Mouse (Mus musculus) mouse embryonic stem cell (cell line): Measurements from ENCODE around the gene Snrpg.

Source experiments
- in situ Hi-C, 2 experiments: fragments of 300-500 bp; cut with MboI; formaldehyde crosslinking; loops; 1 replicate in 1 of 2; 3 replicates in 1 of 2; pipeline ENCODE4 v1.14.3; 2019 to 2020; ENCODE audit warnings: low sequenced_read_pairs in 2 of 2, low pct_unique_long_range_greater_than_20kb in 1 of 2, mixed read lengths in 1 of 2; ENCODE audit not compliant: unreplicated experiment in 1 of 2

Gene Snrpg

DNA sequence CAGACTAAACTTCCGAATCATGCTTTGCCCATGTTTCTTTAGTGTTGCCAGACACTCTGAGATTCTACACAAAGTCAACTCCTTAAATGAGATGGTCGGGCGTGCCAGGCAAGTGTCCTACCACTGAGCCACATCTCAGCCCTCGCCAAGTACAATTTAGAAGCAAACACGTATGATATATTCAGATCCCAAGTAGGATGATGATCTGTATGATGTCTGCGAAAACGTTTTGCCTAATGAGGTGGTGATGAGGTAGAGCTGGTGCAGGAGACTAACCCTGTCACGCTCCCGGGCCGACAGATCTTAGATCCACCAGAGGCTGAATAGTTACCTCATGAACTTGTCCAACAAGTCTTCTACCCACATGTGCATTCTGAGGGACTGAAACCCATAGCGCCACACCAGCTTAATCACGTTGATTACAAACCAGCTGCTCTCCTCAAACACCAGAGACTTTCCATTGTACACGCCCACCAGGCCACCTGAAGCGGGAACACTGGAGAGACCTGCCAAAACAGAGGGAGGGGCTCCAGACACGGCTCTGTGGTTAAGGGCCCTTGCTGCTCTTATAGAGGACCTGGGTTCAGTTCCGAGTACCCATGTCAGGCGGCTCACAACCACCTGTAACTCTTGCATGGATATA, 23.1 kb downstream of the Snrpg start:
- in situ Hi-C loops: no loop called here

DNA sequence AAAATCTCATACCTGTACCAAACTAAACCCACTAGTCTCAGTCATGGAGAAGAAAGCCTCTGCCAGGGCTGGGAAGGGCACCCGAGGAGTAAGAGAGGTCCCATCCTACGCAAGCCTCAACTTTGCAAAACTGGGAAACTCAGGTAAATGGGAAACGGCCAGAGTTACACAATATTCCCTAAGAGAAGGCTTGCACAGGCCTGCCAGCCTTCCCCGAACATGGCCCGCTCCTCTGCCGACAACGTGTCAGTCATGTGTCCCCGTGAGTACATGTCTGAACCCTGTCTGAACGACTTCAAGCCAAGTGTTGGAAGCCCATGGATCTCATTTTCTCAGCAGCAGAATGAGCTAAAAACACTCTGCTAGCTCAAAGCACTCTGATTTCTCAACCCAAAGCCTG, 23.9 kb downstream of the Snrpg start:
- in situ Hi-C loops: no loop called here

DNA sequence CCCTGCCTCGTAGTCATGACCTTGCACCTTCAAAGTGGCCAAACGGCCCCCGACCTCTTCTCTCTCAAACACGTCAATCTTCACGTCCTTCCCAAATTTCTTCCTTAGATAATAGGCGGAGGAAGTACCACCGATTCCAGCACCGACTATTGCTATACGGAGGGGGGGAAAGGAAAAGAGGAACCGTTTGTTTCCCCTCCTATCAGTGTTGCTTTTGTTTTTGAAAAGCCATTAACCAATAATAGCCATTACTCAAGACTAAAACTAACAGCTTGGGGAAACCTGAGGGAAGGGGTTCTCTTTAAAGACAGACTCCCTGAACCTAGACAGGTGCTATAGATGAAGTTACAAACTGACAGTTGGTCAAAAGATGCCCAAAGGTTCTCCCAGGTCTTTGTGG, 24.9 kb downstream of the Snrpg start:
- in situ Hi-C loops: no loop called here

DNA sequence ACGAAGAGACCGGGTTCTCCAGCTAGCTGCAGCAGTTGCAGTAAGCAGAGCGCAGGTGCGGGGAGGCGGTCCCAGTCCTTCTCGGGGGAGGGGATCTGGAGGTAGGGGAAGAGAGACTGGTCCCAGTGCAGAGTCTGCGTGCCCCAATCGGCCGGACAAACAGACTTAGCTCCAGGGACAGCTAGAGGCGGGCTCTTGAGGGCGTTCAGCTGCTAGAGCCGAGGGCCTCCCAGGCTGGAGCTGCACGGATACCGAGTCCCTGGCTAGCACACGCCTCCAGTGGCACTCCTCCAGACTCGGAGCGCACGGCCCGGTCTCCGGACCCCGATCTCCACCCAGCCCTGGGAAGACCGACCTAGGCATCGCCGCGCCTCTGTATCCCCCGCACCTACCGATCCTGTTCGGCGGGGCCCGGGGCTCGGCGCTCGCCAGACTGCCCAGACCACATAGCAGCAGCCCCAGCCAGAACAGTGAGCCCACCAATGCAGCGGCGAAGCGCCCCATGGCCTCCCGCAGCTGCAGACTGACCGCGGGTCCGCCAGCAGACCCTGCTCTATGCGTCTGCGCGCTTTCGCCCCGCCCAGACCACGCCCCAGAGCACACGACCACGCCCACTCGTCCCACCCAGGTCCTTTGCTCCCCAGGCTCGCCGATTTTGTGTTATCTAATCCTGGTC, 25.6 kb downstream of the Snrpg start, which contains the start of gene Pcyox1:
Pcyox1 (minus strand) TSS at position 574 of the 676 bp plus-strand sequence.
- in situ Hi-C loops: no loop called here

DNA sequence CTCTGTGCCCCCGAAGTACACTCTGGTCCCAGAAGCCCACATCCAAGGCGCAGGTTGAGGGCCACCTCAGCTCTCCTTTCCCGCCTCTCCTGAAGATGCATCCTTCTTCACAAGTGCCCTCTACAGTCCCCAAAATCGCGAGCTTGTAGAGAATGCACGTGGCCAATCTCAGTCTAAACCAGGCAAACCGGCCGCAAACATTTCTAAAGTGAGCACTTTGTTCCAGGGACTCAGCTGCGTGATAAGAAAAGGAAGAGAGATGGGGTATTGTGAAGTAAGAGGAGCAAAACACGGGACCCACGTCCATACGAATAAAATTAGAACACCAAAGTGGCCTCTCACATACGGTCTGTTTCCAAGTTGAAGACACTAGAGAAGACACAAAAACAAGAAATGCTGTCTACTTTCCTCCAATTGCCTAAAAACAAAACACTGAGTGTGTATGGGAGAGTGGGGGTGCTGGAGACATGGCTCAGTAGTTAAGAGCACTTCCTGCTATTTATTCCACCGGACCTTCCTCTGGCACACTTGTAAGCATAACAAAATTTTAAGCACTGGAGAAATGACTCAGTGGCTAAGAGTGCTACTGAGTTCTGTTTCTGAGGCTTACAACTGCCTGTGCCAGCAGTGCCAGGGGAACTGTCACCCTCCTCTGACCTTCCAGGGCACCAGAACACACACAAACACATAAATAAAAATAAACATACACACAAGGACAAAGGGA, 26.3 kb downstream of the Snrpg start:
- in situ Hi-C loops: no loop called here

DNA sequence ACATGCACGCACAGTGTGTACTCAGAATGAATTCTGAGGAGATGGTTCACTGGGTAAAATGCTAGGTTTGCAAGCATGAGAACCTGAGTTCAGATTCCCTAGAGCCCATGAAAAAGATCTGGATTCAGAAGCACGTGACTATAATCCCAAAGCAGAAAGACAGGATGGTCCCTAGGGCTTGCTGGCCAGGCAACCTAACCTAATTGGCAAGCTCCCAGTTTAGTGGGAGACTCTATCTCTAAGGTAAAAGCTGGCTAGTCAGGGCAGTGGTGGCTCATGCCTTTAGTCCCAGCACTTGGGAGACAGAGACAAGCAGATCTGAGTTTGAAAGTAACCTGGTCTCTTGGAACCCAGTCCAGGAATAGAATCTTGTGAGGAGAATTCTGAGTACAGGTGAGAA, 27.9 kb downstream of the Snrpg start:
- in situ Hi-C loops: no loop called here

DNA sequence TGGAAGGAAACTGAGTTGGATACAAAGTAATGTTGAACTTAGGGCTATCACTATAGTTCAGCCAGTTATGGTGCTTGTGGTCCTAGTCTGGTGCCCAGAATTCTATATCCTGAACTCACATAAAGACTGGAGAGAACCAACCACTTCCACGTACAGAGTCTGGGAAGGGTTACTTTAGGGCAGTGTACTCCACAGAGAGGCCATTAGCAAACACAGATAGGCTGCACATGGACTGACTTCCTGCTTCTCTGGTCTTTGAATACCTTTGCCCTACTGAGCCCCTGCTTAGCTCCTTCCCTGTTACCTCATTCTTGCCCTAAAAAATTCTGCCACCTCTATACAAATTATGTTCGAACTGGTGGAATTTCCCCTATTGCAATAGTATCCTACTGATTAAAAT, 28.9 kb downstream of the Snrpg start:
- in situ Hi-C loops: no loop called here

DNA sequence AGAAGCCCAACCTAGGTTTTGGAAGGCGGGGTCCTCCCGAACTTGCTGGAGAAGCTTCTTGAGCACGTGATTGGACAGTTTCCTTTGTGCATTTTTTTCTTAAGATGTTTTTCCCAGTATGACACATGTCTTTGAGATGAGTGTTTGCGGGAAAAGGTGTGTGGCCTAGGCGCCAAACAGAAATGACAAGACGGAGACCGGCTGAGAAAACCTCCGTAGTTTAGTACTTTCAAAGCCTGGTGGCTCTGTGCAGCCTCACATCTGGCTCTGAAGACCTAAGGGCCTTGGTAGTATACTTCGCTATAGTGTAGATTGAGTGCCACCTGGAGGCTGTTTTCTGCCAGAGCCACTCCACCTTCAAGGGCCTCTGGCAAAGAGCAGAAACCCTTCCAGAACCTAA, 29.9 kb downstream of the Snrpg start:
- in situ Hi-C loops: no loop called here

DNA sequence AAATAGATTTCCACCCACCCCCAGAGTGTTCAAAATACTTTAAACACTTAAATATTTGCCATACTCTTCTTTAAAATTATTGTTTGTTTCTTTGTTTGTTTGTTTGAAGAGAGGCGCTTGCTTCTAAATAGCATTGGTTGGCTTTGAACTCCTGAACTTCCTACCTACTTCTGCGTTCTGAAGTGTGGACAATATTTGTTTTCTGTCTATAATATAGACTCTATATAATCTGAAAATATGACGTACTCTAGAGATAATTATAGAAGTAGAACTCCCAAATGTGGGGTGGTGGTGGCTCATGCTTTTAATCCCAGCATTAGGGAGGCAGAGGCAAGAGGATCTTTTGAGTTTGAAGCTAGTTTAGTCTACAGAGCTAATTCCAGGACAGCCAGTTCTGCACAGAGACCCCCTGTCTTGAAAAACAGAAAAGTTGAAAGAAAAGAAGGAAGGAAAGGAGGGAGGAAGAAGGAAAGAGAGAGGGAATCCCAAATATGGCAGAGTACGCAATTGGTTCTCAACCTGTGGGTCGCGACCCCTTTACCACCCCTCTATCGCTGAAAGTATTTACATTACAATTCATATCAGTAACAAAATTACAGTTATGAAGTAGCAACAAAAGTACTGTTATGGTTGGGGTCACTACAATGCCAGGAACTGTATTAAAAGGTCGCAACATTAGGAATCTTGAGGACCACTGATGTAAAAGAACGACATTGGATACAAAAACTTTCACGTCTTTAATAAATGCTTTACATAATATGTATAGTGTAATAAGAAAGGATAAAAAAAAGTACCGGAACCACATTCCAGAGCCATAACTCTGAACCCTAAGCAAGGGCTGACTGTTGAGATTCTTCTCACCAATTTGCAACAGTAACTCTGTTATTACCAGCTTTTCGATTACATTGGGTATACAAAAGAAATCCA, 31.8 kb downstream of the Snrpg start:
- in situ Hi-C loops: no loop called here

DNA sequence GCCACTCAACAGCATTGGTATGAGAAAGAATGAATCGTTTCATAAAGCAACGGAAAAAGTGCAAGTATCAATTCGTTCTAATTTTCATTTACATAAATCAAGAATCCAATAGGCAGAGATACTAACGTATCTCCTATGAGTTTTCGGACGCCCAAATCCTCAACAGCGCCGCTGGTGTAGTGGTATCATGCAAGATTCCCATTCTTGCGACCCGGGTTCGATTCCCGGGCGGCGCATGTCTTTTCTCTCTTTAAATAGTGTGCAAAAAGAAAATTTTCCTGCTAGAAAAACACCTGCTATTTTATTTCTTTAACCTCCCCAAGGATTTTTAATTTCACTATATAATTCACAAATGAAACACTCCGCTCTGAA, 32.6 kb downstream of the Snrpg start:
- in situ Hi-C loops: no loop called here

DNA sequence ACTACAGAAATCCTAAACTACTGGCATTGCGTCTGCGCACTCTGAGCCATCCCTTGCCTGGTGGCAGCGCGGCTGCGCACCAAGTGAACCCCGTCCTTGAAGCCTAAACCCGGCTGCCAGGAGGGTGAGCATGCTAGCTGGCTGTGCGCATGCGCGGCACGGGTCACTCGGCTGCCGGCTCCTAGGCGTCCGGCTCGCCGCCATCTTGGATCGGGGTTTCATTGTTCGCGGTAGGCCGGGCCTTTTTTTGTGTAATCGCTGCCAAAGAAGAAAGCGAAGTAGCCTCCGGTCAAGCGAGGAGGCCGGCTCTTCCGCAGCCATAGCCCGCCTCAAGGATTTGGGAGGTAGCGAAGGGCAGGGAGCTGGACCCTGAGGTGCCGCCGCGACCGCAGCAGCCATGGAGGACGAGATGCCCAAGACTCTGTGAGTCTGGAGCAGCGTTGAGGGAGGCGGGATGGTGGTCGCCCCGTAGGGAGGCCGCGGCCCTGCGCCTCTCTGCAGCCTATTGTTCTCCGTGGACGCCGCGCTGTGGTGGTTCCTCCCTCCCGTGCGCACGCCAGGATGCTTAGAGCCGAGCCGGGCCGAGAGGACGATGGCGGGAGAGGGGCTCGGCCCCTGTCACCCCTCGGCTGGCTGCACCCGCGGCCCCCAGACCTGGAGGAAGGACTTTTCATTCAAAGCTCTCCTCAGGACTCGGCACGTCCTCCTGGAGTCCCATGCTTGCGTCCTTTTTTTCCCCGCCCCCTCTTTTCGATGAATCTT, 33.2 kb downstream of the Snrpg start, which contains the start of gene Tia1:
Tia1 (plus strand) TSS at position 120 of the 762 bp plus-strand sequence.
- in situ Hi-C loops: no loop called here

DNA sequence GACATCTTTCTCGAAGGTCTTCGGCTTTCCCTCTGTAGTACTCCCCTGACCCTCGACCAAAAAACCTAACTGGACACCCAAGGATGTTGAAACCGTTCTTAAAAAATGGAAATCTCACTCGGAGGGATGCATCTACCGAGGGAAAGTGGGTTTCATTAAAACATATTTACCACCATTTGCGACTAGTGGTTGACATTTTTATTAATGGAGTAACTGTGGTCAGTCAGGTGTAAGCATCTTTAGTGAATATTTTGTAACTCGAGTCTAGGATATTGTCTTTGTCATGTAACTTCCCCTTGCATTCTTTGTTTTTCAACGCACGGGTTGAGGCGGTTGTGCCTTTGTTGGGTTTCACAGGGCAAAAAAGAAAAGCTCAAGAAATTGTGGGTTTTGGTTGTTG, 33.9 kb downstream of the Snrpg start:
- in situ Hi-C loops: no loop called here

DNA sequence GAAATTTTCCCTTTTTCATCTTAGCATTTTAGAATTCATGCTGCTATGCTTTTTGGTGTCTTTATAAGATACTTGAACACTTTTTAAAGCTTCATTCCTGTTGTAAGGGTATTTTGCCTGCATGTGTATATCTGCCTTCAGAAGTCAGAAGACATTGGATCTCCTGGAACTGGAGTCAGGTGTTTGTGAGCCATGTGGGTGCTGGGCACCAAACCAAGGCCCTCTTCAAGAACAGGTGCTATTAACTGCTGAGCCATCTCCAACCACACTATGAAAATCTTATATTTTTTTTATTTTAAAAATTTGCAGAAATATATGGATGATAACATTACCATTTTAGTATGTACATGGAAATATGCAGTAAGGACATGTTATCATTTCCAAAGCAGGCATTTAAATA, 35.2 kb downstream of the Snrpg start:
- in situ Hi-C loops: no loop called here

DNA sequence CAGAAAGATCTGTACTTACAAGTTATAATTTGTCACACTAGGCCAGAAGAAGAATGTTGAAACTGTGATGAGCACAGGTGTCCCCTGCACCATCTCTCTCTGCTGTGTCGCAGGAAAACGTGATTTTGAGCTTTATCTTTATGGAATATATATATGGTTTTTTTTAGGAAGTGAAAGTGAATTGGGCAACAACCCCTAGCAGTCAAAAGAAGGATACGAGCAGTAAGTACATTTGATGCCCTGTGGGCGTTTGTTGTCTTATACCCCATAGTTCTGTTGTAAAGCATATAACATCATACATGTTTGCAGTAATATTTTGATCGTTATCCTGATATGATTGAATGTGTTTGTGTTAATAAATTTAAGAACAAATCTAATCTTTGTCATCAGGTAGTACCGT, 47.6 kb downstream of the Snrpg start:
- in situ Hi-C loops: no loop called here

DNA sequence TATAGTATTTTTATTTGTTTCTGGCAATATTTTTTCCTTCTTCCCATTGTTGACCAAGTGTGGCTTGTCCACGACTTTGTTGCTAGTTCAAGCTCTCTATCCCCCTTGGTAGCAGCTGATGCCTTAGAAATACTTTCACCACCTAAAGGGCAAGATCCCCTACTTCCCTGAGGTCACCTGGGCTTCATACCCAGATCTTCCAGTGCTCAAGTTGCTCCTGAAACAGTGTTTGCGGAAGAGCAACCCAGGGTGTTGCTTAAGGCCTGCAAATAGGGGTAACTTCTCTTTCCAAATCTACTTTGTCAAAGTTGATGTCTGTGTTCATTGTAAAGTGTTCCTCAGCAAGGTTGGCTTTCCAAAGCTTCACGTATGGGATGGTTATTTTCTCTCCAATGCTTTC, 48.1 kb downstream of the Snrpg start:
- in situ Hi-C loops: no loop called here

DNA sequence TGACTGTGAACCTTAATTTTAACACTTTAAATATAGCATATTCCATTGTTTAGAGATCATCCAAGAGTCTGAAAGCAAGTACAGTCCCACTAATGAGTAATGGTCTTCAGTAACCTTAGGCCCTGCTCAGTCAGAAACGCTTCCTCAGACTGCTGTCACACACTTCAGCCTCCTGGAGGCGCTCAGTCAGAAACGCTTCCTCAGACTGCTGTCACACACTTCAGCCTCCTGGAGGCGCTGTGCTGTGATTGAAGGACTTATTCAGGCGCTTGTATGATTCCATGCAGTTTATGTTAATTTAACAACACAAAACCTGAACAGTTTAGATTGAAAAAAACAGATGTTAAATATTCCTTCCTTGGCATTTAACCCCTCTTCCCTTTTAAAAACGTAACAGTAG, 49.4 kb downstream of the Snrpg start:
- in situ Hi-C loops: no loop called here

DNA sequence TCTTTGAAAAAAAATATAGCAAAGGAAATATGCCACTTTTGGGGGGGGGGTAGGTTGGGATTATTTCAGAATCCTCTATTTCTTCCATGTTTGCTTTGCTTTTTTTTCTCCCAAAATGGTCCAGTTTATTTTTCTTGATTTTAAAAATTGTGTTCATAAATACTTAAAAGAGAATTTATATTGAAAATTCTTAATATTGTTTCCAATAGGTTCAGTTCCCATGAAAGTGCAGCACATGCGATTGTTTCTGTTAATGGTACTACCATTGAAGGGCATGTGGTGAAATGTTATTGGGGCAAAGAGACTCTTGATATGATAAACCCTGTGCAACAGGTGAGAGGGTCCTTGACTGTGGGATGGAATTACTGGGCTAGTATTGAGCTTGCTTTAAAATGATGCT, 55.3 kb downstream of the Snrpg start, which contains the start of gene Gm44790:
Gm44790 (plus strand) TSS at position 301 of the 400 bp plus-strand sequence.
- in situ Hi-C loops: no loop called here
